Mouse (Mus musculus): ENCODE measurements around the gene Spesp1. TPM values are rescaled to one million over a fixed set of nuclear protein-coding genes. Genes with fewer than 3 reads are reported as not detected.

Gene Spesp1
- polyA plus RNA-seq, 1 experiment from 2014 or later, result not detected

DNA sequence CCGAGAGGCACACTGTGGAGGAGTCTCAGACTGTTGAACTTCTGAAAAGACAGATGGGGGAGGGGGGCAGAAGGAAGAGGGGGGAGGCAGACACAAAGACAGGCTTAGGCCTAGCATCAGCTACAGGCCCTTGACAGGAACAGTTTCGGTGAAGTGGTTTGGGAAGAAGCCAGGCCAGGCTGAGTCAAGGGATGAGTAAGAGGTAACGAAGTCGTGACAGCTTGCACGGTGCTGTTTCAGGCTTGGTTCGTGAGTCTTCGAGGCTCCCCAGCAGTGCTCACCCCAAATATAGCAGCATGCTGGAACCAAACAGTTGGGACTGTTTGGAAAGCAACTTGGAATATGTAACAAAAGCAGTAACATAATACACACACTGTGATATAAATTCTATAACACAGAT lies 2.3 kb upstream of the Spesp1 start:
- ATAC-seq (ENCODE audit: low read depth) (no peak), DNase-seq (ENCODE audit: low spot score) (no peak)
- Histone ChIP-seq H3K36me3 (ENCODE audit: control insufficient read depth, insufficient read depth, low read length) (no peaks in the 10 kb centered on the region), H3K4me3 (ENCODE audit: low read depth, low read length) (no peak overlapping the region), H3K27me3 (replicated peaks; ENCODE audit: control insufficient read depth, insufficient read depth, low read length) (no peaks in the 10 kb centered on the region), H3K9ac (ENCODE audit: low read depth, low read length) (no peak overlapping the region), H3K4me2 (ENCODE audit: low read depth, low read length) (no peak overlapping the region), H3K27ac (replicated peaks; ENCODE audit: low read depth, low read length) (no peak overlapping the region), H3K9me3 (ENCODE audit: control insufficient read depth, low read length) (no peaks in the 10 kb centered on the region), H3K4me1 (ENCODE audit: control insufficient read depth, insufficient read depth, low read length) (no peaks in the 10 kb centered on the region)
- 76% methylated on average over 7 of the region's 7 CpGs for WGBS

DNA sequence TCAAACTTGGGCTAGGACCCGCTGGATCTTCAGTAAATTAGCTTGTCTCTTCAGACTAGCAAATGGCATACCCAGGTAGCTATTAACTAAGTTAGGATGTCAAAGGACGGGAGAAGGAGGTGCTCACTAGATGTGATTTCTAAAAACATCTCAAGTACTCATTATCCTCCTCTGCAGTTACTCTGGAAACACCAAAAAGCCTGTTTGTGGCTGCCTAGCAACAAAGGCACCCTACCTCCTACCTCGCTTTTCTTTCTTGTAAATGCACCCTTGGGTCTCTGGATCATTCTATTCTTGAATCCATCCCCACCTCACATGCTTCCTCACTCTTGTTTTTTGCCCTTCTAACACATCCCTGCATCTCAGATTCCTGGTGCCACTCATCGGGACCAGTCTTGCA lies 5.1 kb downstream of the Spesp1 start:
- Histone ChIP-seq H3K27ac (replicated peaks; ENCODE audit: low read depth, low read length) (no peak overlapping the region), H3K9ac (ENCODE audit: low read depth, low read length) (no peak overlapping the region), H3K4me2 (ENCODE audit: low read depth, low read length) (no peak overlapping the region), H3K36me3 (ENCODE audit: control insufficient read depth, insufficient read depth, low read length) (no peaks in the 10 kb centered on the region), H3K27me3 (replicated peaks; ENCODE audit: control insufficient read depth, insufficient read depth, low read length) (no peaks in the 10 kb centered on the region), H3K9me3 (ENCODE audit: control insufficient read depth, low read length) (no peaks in the 10 kb centered on the region), H3K4me1 (ENCODE audit: control insufficient read depth, insufficient read depth, low read length) (no peaks in the 10 kb centered on the region), H3K4me3 (ENCODE audit: low read depth, low read length) (no peak overlapping the region)
- no peak for ATAC-seq (ENCODE audit: low read depth)
- 70% methylated on average over 4 of the region's 4 CpGs for WGBS
- DNase-seq (ENCODE audit: low spot score), result no peak

DNA sequence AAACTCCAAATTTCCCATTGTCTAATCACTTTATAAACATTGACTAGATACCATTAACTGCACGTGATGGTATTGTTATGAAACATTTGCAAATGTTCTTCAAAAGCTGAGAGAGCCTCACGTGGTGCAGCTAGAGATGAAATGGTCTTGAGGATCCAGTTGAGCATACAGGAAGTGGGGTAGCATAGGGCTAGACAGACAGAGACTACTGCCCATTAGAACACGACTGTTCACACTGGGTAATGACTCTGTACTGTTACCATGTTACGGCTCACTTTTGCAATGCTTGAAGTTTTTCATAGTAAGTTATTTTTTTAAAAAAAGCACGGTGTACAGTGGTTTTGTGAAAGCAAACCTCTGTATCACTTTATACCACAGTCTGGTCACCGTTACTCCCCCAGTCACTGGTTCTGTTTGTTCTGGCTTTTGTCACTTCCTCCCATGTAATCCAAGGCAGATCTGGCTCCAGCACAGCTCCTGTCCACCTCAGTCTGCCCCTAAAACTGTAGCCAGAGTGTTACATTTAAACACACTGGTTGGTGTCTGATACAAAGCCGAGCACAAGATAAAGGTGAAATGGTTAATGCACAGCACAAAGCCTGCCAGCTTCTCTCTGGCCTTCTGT lies 11.1 kb downstream of the Spesp1 start:
- DNase-seq (ENCODE audit: low spot score), result no peak
- H3K4me2 ChIP-seq (ENCODE audit: low read depth, low read length), result no peak overlapping the region
- H3K9me3 ChIP-seq (ENCODE audit: control insufficient read depth, low read length), result no peaks in the 10 kb centered on the region
- H3K4me1 ChIP-seq (ENCODE audit: control insufficient read depth, insufficient read depth, low read length), result no peaks in the 10 kb centered on the region
- H3K36me3 ChIP-seq (ENCODE audit: control insufficient read depth, insufficient read depth, low read length), result no peaks in the 10 kb centered on the region
- H3K27ac ChIP-seq (replicated peaks; ENCODE audit: low read depth, low read length), result no peak overlapping the region
- no peaks in the 10 kb centered on the region for H3K27me3 ChIP-seq (replicated peaks; ENCODE audit: control insufficient read depth, insufficient read depth, low read length)
- WGBS, result 52% methylated on average over 7 of the region's 7 CpGs
- H3K4me3 ChIP-seq (ENCODE audit: low read depth, low read length), result no peak overlapping the region
- H3K9ac ChIP-seq (ENCODE audit: low read depth, low read length), result no peak overlapping the region
- no peak for ATAC-seq (ENCODE audit: low read depth)

- Histone ChIP-seq H3K9me3 (ENCODE audit: control insufficient read depth, low read length) (no peaks in the 10 kb centered on the region), H3K27ac (replicated peaks; ENCODE audit: low read depth, low read length) (no peak overlapping the region), H3K4me3 (ENCODE audit: low read depth, low read length) (no peak overlapping the region), H3K9ac (ENCODE audit: low read depth, low read length) (no peak overlapping the region), H3K36me3 (ENCODE audit: control insufficient read depth, insufficient read depth, low read length) (no peaks in the 10 kb centered on the region), H3K4me1 (ENCODE audit: control insufficient read depth, insufficient read depth, low read length) (no peaks in the 10 kb centered on the region), H3K27me3 (replicated peaks; ENCODE audit: control insufficient read depth, insufficient read depth, low read length) (no peaks in the 10 kb centered on the region), H3K4me2 (ENCODE audit: low read depth, low read length) (no peak overlapping the region)
- DNase-seq (ENCODE audit: low spot score) (no peak), ATAC-seq (ENCODE audit: low read depth) (no peak)
- WGBS, result 91% methylated on average over 1 of the region's 1 CpGs
Observed at GRCm38 (mm10) chr9:62269161-62269560, 12.8 kb downstream of the Spesp1 start.

DNA sequence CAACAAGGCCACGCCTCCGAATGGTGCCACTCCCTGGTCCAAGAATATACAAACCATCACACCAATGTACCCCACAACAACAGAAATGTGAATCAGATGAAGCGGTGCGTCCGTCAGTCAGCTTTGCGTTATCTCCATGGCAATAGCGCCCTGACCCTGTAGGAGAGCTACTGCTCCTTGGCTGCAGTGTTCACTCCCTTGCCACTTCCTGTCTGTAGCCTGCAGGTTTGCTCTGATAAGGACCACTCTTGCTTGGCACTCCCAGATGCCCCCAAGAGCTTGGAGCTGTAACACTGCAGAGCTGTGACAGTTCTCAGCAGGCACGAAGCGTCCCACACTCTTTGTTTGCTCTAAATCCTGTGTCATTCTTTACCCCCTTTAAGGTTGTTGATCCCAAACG lies 16.7 kb downstream of the Spesp1 start:
- H3K27ac ChIP-seq (replicated peaks; ENCODE audit: low read depth, low read length), result no peak overlapping the region
- no peaks in the 10 kb centered on the region for H3K9me3 ChIP-seq (ENCODE audit: control insufficient read depth, low read length)
- no peaks in the 10 kb centered on the region for H3K36me3 ChIP-seq (ENCODE audit: control insufficient read depth, insufficient read depth, low read length)
- ATAC-seq (ENCODE audit: low read depth) (no peak), DNase-seq (ENCODE audit: low spot score) (no peak)
- H3K27me3 ChIP-seq (replicated peaks; ENCODE audit: control insufficient read depth, insufficient read depth, low read length), result no peaks in the 10 kb centered on the region
- H3K4me1 ChIP-seq (ENCODE audit: control insufficient read depth, insufficient read depth, low read length), result no peaks in the 10 kb centered on the region
- 78% methylated on average over 10 of the region's 10 CpGs for WGBS
- no peak overlapping the region for H3K4me3 ChIP-seq (ENCODE audit: low read depth, low read length)
- no peak overlapping the region for H3K9ac ChIP-seq (ENCODE audit: low read depth, low read length)
- H3K4me2 ChIP-seq (ENCODE audit: low read depth, low read length), result no peak overlapping the region

DNA sequence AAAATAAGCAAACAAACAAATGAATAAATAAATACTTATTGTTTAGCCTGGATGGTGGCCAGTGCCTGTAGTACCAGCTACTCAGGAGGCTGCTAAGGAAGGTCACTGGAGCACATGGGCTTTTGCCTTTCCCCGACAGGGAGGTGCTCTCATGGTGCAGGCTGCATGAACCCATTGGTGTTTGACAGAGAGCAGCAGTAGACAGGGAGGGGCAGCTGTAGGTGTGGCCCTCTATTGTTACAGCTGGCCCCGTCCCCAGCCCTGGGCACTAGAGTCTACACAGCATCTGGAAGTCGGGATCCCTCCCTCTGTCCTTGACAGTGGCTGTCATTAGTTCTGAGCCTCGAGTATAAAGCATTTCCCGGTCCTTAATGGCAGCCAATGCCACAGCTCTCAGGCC lies 18.4 kb downstream of the Spesp1 start:
- WGBS, result 50% methylated on average over 5 of the region's 5 CpGs
- H3K27me3 ChIP-seq (replicated peaks; ENCODE audit: control insufficient read depth, insufficient read depth, low read length), result no peaks in the 10 kb centered on the region
- no peaks in the 10 kb centered on the region for H3K36me3 ChIP-seq (ENCODE audit: control insufficient read depth, insufficient read depth, low read length)
- no peaks in the 10 kb centered on the region for H3K9me3 ChIP-seq (ENCODE audit: control insufficient read depth, low read length)
- no peak overlapping the region for H3K27ac ChIP-seq (replicated peaks; ENCODE audit: low read depth, low read length)
- no peak overlapping the region for H3K4me3 ChIP-seq (ENCODE audit: low read depth, low read length)
- H3K4me1 ChIP-seq (ENCODE audit: control insufficient read depth, insufficient read depth, low read length), result no peaks in the 10 kb centered on the region
- H3K4me2 ChIP-seq (ENCODE audit: low read depth, low read length), result no peak overlapping the region
- H3K9ac ChIP-seq (ENCODE audit: low read depth, low read length), result no peak overlapping the region
- no peak for DNase-seq (ENCODE audit: low spot score)
- no peak for ATAC-seq (ENCODE audit: low read depth)

DNA sequence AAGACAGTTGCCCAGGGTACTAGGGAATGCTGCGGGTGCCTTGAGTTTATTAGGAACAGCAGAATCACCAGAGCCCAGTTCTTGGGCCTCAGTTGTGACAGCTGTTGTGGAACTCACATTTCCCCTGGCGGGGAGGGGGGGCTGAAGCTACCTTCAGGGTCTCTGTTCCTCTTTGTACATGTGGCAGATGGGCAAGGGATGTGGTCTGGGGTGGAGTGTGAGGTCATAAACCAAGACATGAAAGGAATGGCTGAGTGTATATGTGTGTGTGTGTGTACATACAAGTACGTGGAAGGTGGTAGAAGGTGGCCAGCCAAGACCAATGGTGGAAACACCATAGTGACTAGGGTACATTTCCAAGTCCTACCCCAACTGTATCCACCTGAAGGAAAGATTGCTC lies 20.6 kb downstream of the Spesp1 start:
- H3K9ac ChIP-seq (ENCODE audit: low read depth, low read length), result no peak overlapping the region
- H3K4me2 ChIP-seq (ENCODE audit: low read depth, low read length), result no peak overlapping the region
- no peaks in the 10 kb centered on the region for H3K27me3 ChIP-seq (replicated peaks; ENCODE audit: control insufficient read depth, insufficient read depth, low read length)
- ATAC-seq (ENCODE audit: low read depth) (no peak), DNase-seq (ENCODE audit: low spot score) (no peak)
- H3K27ac ChIP-seq (replicated peaks; ENCODE audit: low read depth, low read length), result no peak overlapping the region
- 82% methylated on average over 3 of the region's 3 CpGs for WGBS
- H3K9me3 ChIP-seq (ENCODE audit: control insufficient read depth, low read length), result no peaks in the 10 kb centered on the region
- H3K36me3 ChIP-seq (ENCODE audit: control insufficient read depth, insufficient read depth, low read length), result no peaks in the 10 kb centered on the region
- no peak overlapping the region for H3K4me3 ChIP-seq (ENCODE audit: low read depth, low read length)
- no peaks in the 10 kb centered on the region for H3K4me1 ChIP-seq (ENCODE audit: control insufficient read depth, insufficient read depth, low read length)

GRCm38 (mm10) chr9:62261006-62261405 lies 21.0 kb downstream of the Spesp1 start:
- no peaks in the 10 kb centered on the region for H3K4me1 ChIP-seq (ENCODE audit: control insufficient read depth, insufficient read depth, low read length)
- H3K9me3 ChIP-seq (ENCODE audit: control insufficient read depth, low read length), result no peaks in the 10 kb centered on the region
- DNase-seq (ENCODE audit: low spot score) (no peak), ATAC-seq (ENCODE audit: low read depth) (no peak)
- no peaks in the 10 kb centered on the region for H3K27me3 ChIP-seq (replicated peaks; ENCODE audit: control insufficient read depth, insufficient read depth, low read length)
- no peak overlapping the region for H3K4me2 ChIP-seq (ENCODE audit: low read depth, low read length)
- H3K36me3 ChIP-seq (ENCODE audit: control insufficient read depth, insufficient read depth, low read length), result no peaks in the 10 kb centered on the region
- H3K4me3 ChIP-seq (ENCODE audit: low read depth, low read length), result no peak overlapping the region
- WGBS, result 87% methylated on average over 5 of the region's 5 CpGs
- no peak overlapping the region for H3K27ac ChIP-seq (replicated peaks; ENCODE audit: low read depth, low read length)
- H3K9ac ChIP-seq (ENCODE audit: low read depth, low read length), result no peak overlapping the region

GRCm38 (mm10) chr9:62258005-62258404 lies 24.0 kb downstream of the Spesp1 start:
- no peaks in the 10 kb centered on the region for H3K36me3 ChIP-seq (ENCODE audit: control insufficient read depth, insufficient read depth, low read length)
- no peak overlapping the region for H3K27ac ChIP-seq (replicated peaks; ENCODE audit: low read depth, low read length)
- H3K4me2 ChIP-seq (ENCODE audit: low read depth, low read length), result no peak overlapping the region
- no peak for ATAC-seq (ENCODE audit: low read depth)
- 90% methylated on average over 11 of the region's 11 CpGs for WGBS
- no peak overlapping the region for H3K4me3 ChIP-seq (ENCODE audit: low read depth, low read length)
- H3K9me3 ChIP-seq (ENCODE audit: control insufficient read depth, low read length), result no peaks in the 10 kb centered on the region
- H3K27me3 ChIP-seq (replicated peaks; ENCODE audit: control insufficient read depth, insufficient read depth, low read length), result no peaks in the 10 kb centered on the region
- DNase-seq (ENCODE audit: low spot score), result no peak
- H3K9ac ChIP-seq (ENCODE audit: low read depth, low read length), result no peak overlapping the region
- H3K4me1 ChIP-seq (ENCODE audit: control insufficient read depth, insufficient read depth, low read length), result no peaks in the 10 kb centered on the region
